Mouse (Mus musculus) MEL (cell line): Measurements from ENCODE around the gene Cry2. TPM values are rescaled to one million over a fixed set of nuclear protein-coding genes. Genes with fewer than 3 reads are reported as not detected.
"Not testable (repeated sequence)": the region's sequence is repeated elsewhere in the genome, so short reads cannot be mapped to it uniquely, and the experiment has no call there.

Source experiments
- DNase-seq: peaks from one replicate; pipeline ENCODE4 v3.0.0; 2011; ENCODE audit warnings: low read depth, low spot score
- H3K27ac ChIP-seq: 2 replicates; pipeline ENCODE4 v1.5.1; 2012; ENCODE audit warnings: low read depth, mild to moderate bottlenecking, control low read depth, low read length, moderate library complexity; ENCODE audit not compliant: control insufficient read depth
- H3K27me3 ChIP-seq, 2 experiments: fragments of 150-350 bp in 1 of 2; sonication (generic) in 1 of 2; 2 replicates each; pipeline ENCODE4 v1.6.1; 2012; ENCODE audit warnings: low read length in 2 of 2, mild to moderate bottlenecking in 2 of 2, improper control_type of control experiment in 1 of 2, moderate library complexity in 1 of 2; ENCODE audit not compliant: insufficient read depth in 2 of 2, control insufficient read depth in 1 of 2
- H3K36me3 ChIP-seq, 2 experiments: 2 replicates each; pipeline ENCODE4 v1.6.1; 2012 to 2014; ENCODE audit warnings: low read length in 2 of 2, improper control_type of control experiment in 1 of 2, inconsistent platforms in 1 of 2, mild to moderate bottlenecking in 1 of 2; ENCODE audit not compliant: insufficient read depth in 2 of 2, control insufficient read depth in 1 of 2
- H3K4me1 ChIP-seq, 2 experiments: fragments of 150-350 bp in 1 of 2; sonication (generic) in 1 of 2; 2 replicates each; pipeline ENCODE4 v1.6.1; 2012; ENCODE audit warnings: low read length in 2 of 2, improper control_type of control experiment in 1 of 2, mild to moderate bottlenecking in 1 of 2; ENCODE audit not compliant: insufficient read depth in 2 of 2, control insufficient read depth in 1 of 2
- H3K4me3 ChIP-seq, 2 experiments: fragments of 150-350 bp in 1 of 2; sonication (generic) in 1 of 2; 2 replicates each; pipeline ENCODE4 v1.5.1; 2012; ENCODE audit warnings: low read depth in 2 of 2, low read length in 2 of 2, mild to moderate bottlenecking in 2 of 2, moderate library complexity in 2 of 2, control low read depth in 1 of 2, improper control_type of control experiment in 1 of 2; ENCODE audit not compliant: control insufficient read depth in 1 of 2, insufficient read depth in 1 of 2
- H3K79me2 ChIP-seq: 2 replicates; pipeline ENCODE4 v1.6.1; 2012; ENCODE audit warnings: mild to moderate bottlenecking, low read length, moderate library complexity; ENCODE audit not compliant: control insufficient read depth, poor library complexity, insufficient read depth
- H3K9ac ChIP-seq: 2 replicates; pipeline ENCODE4 v1.6.1; 2012; ENCODE audit warnings: low read depth, mild to moderate bottlenecking, control low read depth, low read length, moderate library complexity; ENCODE audit not compliant: control insufficient read depth, poor library complexity, severe bottlenecking
- H3K9me3 ChIP-seq: fragments of 150-350 bp; sonication (generic); replicated peaks from 2 replicates; pipeline ENCODE4 v1.6.1; 2012; ENCODE audit warnings: mild to moderate bottlenecking, low read length, improper control_type of control experiment, moderate library complexity; ENCODE audit not compliant: insufficient read depth
- E2F4 ChIP-seq: IDR thresholded peaks from 2 replicates; pipeline ENCODE4 v1.6.1; 2011; ENCODE audit warnings: low read depth, low read length, improper control_type of control experiment, borderline replicate concordance
- ETS1 ChIP-seq: IDR thresholded peaks from 2 replicates; pipeline ENCODE4 v1.6.1; 2012; ENCODE audit warnings: low read depth, mild to moderate bottlenecking, inconsistent platforms, low read length, improper control_type of control experiment, moderate library complexity
- MEF2A ChIP-seq: IDR thresholded peaks from 2 replicates; pipeline ENCODE4 v1.6.1; 2014; ENCODE audit warnings: low read depth, mild to moderate bottlenecking, inconsistent platforms, low read length, improper control_type of control experiment; ENCODE audit not compliant: poor library complexity, insufficient replicate concordance, severe bottlenecking; ENCODE audit errors: extremely low read depth
- MXI1 ChIP-seq: IDR thresholded peaks from 2 replicates; pipeline ENCODE4 v1.6.1; 2011; ENCODE audit warnings: mild to moderate bottlenecking, low read depth, low read length, improper control_type of control experiment
- MYC ChIP-seq: IDR thresholded peaks from 2 replicates; pipeline ENCODE4 v1.6.1; 2011; ENCODE audit warnings: low read depth, mild to moderate bottlenecking, low read length, improper control_type of control experiment, moderate library complexity
- POLR2A ChIP-seq, 2 experiments: IDR thresholded peaks; 2 replicates each; pipeline ENCODE4 v1.6.1; 2011 to 2012; ENCODE audit warnings: low read length in 2 of 2, mild to moderate bottlenecking in 2 of 2, control low read depth in 1 of 2, improper control_type of control experiment in 1 of 2, low read depth in 1 of 2, moderate library complexity in 1 of 2; ENCODE audit not compliant: control insufficient read depth in 1 of 2, insufficient read depth in 1 of 2, poor library complexity in 1 of 2
- RCOR1 ChIP-seq: IDR thresholded peaks from 2 replicates; pipeline ENCODE4 v1.6.1; 2012; ENCODE audit warnings: low read depth, mild to moderate bottlenecking, inconsistent platforms, low read length, improper control_type of control experiment
- SMC3 ChIP-seq: IDR thresholded peaks from 2 replicates; pipeline ENCODE4 v1.6.1; 2011; ENCODE audit warnings: low read depth, low read length, improper control_type of control experiment
- TAL1 ChIP-seq: IDR thresholded peaks from 2 replicates; pipeline ENCODE4 v1.6.1; 2012; ENCODE audit warnings: mild to moderate bottlenecking, inconsistent platforms, low read length, moderate library complexity, mixed read lengths
- TCF12 ChIP-seq: IDR thresholded peaks from 2 replicates; pipeline ENCODE4 v1.6.1; 2014; ENCODE audit warnings: low read depth, mild to moderate bottlenecking, inconsistent platforms, low read length, improper control_type of control experiment, moderate library complexity
- USF1 ChIP-seq: IDR thresholded peaks from 2 replicates; pipeline ENCODE4 v1.6.1; 2014; ENCODE audit warnings: low read depth, mild to moderate bottlenecking, inconsistent platforms, low read length, improper control_type of control experiment, moderate library complexity
- ZC3H11A ChIP-seq: IDR thresholded peaks from 2 replicates; pipeline ENCODE4 v1.6.1; 2012; ENCODE audit warnings: low read depth, mild to moderate bottlenecking, inconsistent platforms, low read length, improper control_type of control experiment
- ZNF384 ChIP-seq: IDR thresholded peaks from 2 replicates; pipeline ENCODE4 v1.6.1; 2012; ENCODE audit warnings: low read depth, mild to moderate bottlenecking, inconsistent platforms, low read length, improper control_type of control experiment
- polyA plus RNA-seq, 2 experiments: library from polyadenylated mRNA; stranded (reverse) in 1 of 2; unstranded in 1 of 2; fragments of >175 nt in 1 of 2; fragments of >200 nt in 1 of 2; gene quantifications; 2 replicates each; pipeline versions ENCODE4 v1.2.1 to v1.2.4; 2012; ENCODE audit warnings: low replicate concordance in 2 of 2, low read depth in 1 of 2; ENCODE audit not compliant: insufficient read length in 2 of 2, insufficient read depth in 1 of 2, missing spikeins in 1 of 2
- total RNA-seq: library from RNA; depleted of rRNA; stranded (reverse); fragments of 300-350 nt; gene quantifications from 2 replicates; pipeline ENCODE4 v1.2.3, GENCODE M21; 2012

Gene Cry2
- total and polyA plus RNA-seq, 3 experiments: 13.3 to 36.2 TPM; not detected in 1

- H3K36me3 ChIP-seq: no peaks in the 10 kb centered on the region
- peaks cover 0 to 2% of the 10 kb centered on the region in 2 experiments; a peak in 3 of 4 replicates for H3K27me3 ChIP-seq
- no peak for TF ChIP-seq TCF12
- TF ChIP-seq, all 39 proteins: peak for 0
- H3K9ac ChIP-seq: no peak overlapping the region
- no peaks in the 10 kb centered on the region for H3K9me3 ChIP-seq
- no peak overlapping the region for H3K27ac ChIP-seq
- H3K79me2 ChIP-seq: no peaks in the 10 kb centered on the region
- DNase-seq: no peak
- peaks cover 0 to 3% of the 10 kb centered on the region in 2 experiments; a peak in 1 of 4 replicates for H3K4me1 ChIP-seq
- H3K4me3 ChIP-seq: no peak overlapping the region
Measured at GRCm38 (mm10) chr2:92483505-92483904, 49.7 kb upstream of the Cry2 start.

- Histone ChIP-seq H3K27ac (no peak overlapping the region), H3K36me3 (no peaks in the 10 kb centered on the region), H3K9ac (no peak overlapping the region), H3K4me3 (no peak overlapping the region), H3K9me3 (no peaks in the 10 kb centered on the region), H3K4me1 (peaks cover 0 to 3% of the 10 kb centered on the region in 2 experiments; a peak in 1 of 4 replicates), H3K79me2 (no peaks in the 10 kb centered on the region), H3K27me3 (peaks cover 0 to 2% of the 10 kb centered on the region in 2 experiments; a peak in 3 of 4 replicates)
- no peak for DNase-seq
- no peak for TF ChIP-seq MYC
Measured at GRCm38 (mm10) chr2:92482551-92482950, 48.7 kb upstream of the Cry2 start.

GRCm38 (mm10) chr2:92478313-92478688 is 44.5 kb upstream of the Cry2 start:
- Histone ChIP-seq H3K27ac (no peak overlapping the region), H3K27me3 (peaks cover 0 to 2% of the 10 kb centered on the region in 2 experiments; a peak in 3 of 4 replicates)

GRCm38 (mm10) chr2:92477672-92478312 is 43.9 kb upstream of the Cry2 start:
- Histone ChIP-seq H3K9me3 (no peaks in the 10 kb centered on the region), H3K79me2 (no peaks in the 10 kb centered on the region), H3K27ac (no peak overlapping the region), H3K4me1 (no peaks in the 10 kb centered on the region), H3K9ac (no peak overlapping the region), H3K27me3 (peaks cover 0 to 2% of the 10 kb centered on the region in 2 experiments; a peak in 3 of 4 replicates), H3K36me3 (no peaks in the 10 kb centered on the region), H3K4me3 (no peak overlapping the region)
- no peak for DNase-seq
- TF ChIP-seq RCOR1 (no peak), POLR2A (IDR thresholded peaks at IDR 0.05; ENCODE audit: control insufficient read depth in 1 of 2, insufficient read depth in 1 of 2, low read depth in 1 of 2, low read length in 2 of 2, poor library complexity in 1 of 2) (no peak), TAL1 (no peak), SMC3 (no peak)
- TF ChIP-seq, all 39 proteins: peak for 0

More at GRCm38 (mm10) chr2:92478313-92478688, 44.5 kb upstream of the Cry2 start:
- H3K79me2 ChIP-seq: no peaks in the 10 kb centered on the region
- no peak for DNase-seq
- no peak overlapping the region for H3K4me3 ChIP-seq
- no peaks in the 10 kb centered on the region for H3K4me1 ChIP-seq
- no peaks in the 10 kb centered on the region for H3K9me3 ChIP-seq
- H3K9ac ChIP-seq: no peak overlapping the region
- TF ChIP-seq ZNF384: no peak
- TF ChIP-seq E2F4: no peak
- TF ChIP-seq ZC3H11A: no peak
- TF ChIP-seq USF1: no peak
- no peak for TF ChIP-seq MEF2A
- TF ChIP-seq MXI1: no peak
- no peak for TF ChIP-seq TAL1
- TF ChIP-seq ETS1: no peak
- no peaks in the 10 kb centered on the region for H3K36me3 ChIP-seq

GRCm38 (mm10) chr2:92476580-92476979 is 42.7 kb upstream of the Cry2 start:
- not testable (repeated sequence) for H3K4me3 ChIP-seq, H3K36me3 ChIP-seq, H3K27me3 ChIP-seq, H3K79me2 ChIP-seq, H3K27ac ChIP-seq, H3K4me1 ChIP-seq, DNase-seq, H3K9me3 ChIP-seq, H3K9ac ChIP-seq
